In genomic region chr5:88764987-88765481, GRCm38 (mm10) we compare ENCODE assay signal across 7 mouse cellular contexts. TPM values are rescaled to one million over a fixed set of nuclear protein-coding genes. Genes with fewer than 3 reads are reported as not detected.
A peak's percentile ranks its signal among the peaks of the same experiment; 100 is the strongest.
DNase-seq lines count a peak whose midpoint lies in the region; ATAC-seq and TF ChIP-seq lines count a peak whose summit lies in the region.

Dck (plus strand) TSS chr5:88764996.

- peaks cover 8% of the 10 kb centered on the region for H3K4me1 ChIP-seq in limb, embryonic 11.5 days (ENCODE audit: control insufficient read depth, insufficient read depth, low read length)
- H3K4me1 ChIP-seq in midbrain, embryonic 13.5 days (replicated peaks), result peaks cover 25% of the 10 kb centered on the region
- peaks cover 13% of the 10 kb centered on the region; the same call in 1 of the 2 replicates for H3K4me1 ChIP-seq in small intestine, adult 2 months (ENCODE audit: control insufficient read depth, insufficient read depth, insufficient read length, low read length)

- under 1% methylated on average over 51 of the region's 51 CpGs for WGBS in limb, embryonic 11.5 days
- 0% methylated on average over 51 of the region's 51 CpGs for WGBS in midbrain, embryonic 13.5 days
- under 1% methylated on average over 51 of the region's 51 CpGs for WGBS in small intestine, adult 2 months

- DNase-seq in adrenal gland, adult 8-10 months, result peak; percentile 99
- DNase-seq in embryo, embryonic 9.5 days (ENCODE audit: extremely low spot score), result peak; percentile 100
- peak; percentile 100 for DNase-seq in heart, adult 11 months
- peak; percentile 98 for DNase-seq in kidney, adult 11 months
- DNase-seq in limb, embryonic 11.5 days (ENCODE audit: low spot score), result peak; percentile 100

- peak within 1 kb of the TSS; percentile 85 for H3K9ac ChIP-seq in limb, embryonic 11.5 days (ENCODE audit: low read length)
- peak within 1 kb of the TSS; percentile 75 for H3K9ac ChIP-seq in midbrain, embryonic 13.5 days (replicated peaks)

- peak; percentile 100 for ATAC-seq in limb, embryonic 11.5 days (ENCODE audit: insufficient number of reproducible peaks, low FRiP score, low TSS enrichment, low read depth)
- peak; percentile 100 for ATAC-seq in midbrain, embryonic 13.5 days

- H3K9me3 ChIP-seq in limb, embryonic 11.5 days (ENCODE audit: control insufficient read depth, low read length), result no peaks in the 10 kb centered on the region
- H3K9me3 ChIP-seq in midbrain, embryonic 13.5 days, result no peaks in the 10 kb centered on the region

- TF ChIP-seq CTCF in small intestine, adult 2 months (IDR thresholded peaks at IDR 0.05; ENCODE audit: extremely low read depth, insufficient read length, insufficient replicate concordance, low read depth, low read length), result no peak

- H3K27ac ChIP-seq in limb, embryonic 11.5 days (replicated peaks; ENCODE audit: low read depth, low read length), result peak within 1 kb of the TSS; percentile 64
- H3K27ac ChIP-seq in midbrain, embryonic 13.5 days, result peak within 1 kb of the TSS; percentile 88
- peak within 1 kb of the TSS; percentile 77 for H3K27ac ChIP-seq in small intestine, adult 2 months (ENCODE audit: insufficient read depth, low read depth, low read length)

- peak within 1 kb of the TSS; percentile 52 for H3K4me2 ChIP-seq in limb, embryonic 11.5 days (ENCODE audit: low read depth, severe bottlenecking)
- peak within 1 kb of the TSS; percentile 61 for H3K4me2 ChIP-seq in midbrain, embryonic 13.5 days (replicated peaks)

- H3K4me3 ChIP-seq in limb, embryonic 11.5 days (ENCODE audit: low read depth, low read length), result peak within 1 kb of the TSS; percentile 79
- H3K4me3 ChIP-seq in midbrain, embryonic 13.5 days (replicated peaks), result peak within 1 kb of the TSS; percentile 61
- H3K4me3 ChIP-seq in small intestine, adult 2 months (ENCODE audit: low read depth, low read length), result peak within 1 kb of the TSS; percentile 97

- no peaks in the 10 kb centered on the region for H3K27me3 ChIP-seq in limb, embryonic 11.5 days (ENCODE audit: control insufficient read depth, insufficient read depth, low read length)
- H3K27me3 ChIP-seq in midbrain, embryonic 13.5 days, result no peaks in the 10 kb centered on the region
- no peaks in the 10 kb centered on the region for H3K27me3 ChIP-seq in small intestine, adult 2 months (ENCODE audit: control insufficient read depth, insufficient read depth, low read length)

- H3K36me3 ChIP-seq in limb, embryonic 11.5 days (ENCODE audit: control insufficient read depth, insufficient read depth, low read length), result peaks cover 2% of the 10 kb centered on the region; the same call in 1 of the 2 replicates
- peaks cover 4% of the 10 kb centered on the region for H3K36me3 ChIP-seq in midbrain, embryonic 13.5 days
- peaks cover 2% of the 10 kb centered on the region; the same call in 1 of the 2 replicates for H3K36me3 ChIP-seq in small intestine, adult 2 months (ENCODE audit: control insufficient read depth, insufficient read depth, low read length)

- peak; percentile 73 for TF ChIP-seq POLR2A in small intestine, adult 2 months (IDR thresholded peaks at IDR 0.05; ENCODE audit: low read depth, low read length)

RNA-seq across cellular contexts. Expression of gene Dck, which starts in this region (rescaled TPM):
- 1 to 10 TPM; 3.2 to 4.0 (median 3.6) TPM for total RNA-seq in adrenal gland, adult 8-10 months (2022)
- polyA plus RNA-seq in limb, embryonic 11.5 days (2014; fragmentation: Nextera tagmentation; extraction: Ambion mirVana), result 93.3 and 95.1 TPM in 2 replicates
- polyA plus RNA-seq in midbrain, embryonic 13.5 days (2015; fragmentation: Nextera tagmentation; extraction: Ambion mirVana), result 81.8 and 82.1 TPM in 2 replicates
- polyA plus RNA-seq in small intestine, adult 2 months (2012; rRNA removed), result 1.1 and 1.3 TPM in 2 replicates

Comparison
In these comparisons a context has a peak if more than half of its experiments do, and no peak if none do; other contexts are left out.
1. Peak in every context shown above with its lines: DNase-seq, ATAC-seq, H3K4me3 ChIP-seq and H3K27ac ChIP-seq.
2. RNA of gene Dck (polyA plus RNA-seq): 93.3 to 95.1 TPM in limb, embryonic 11.5 days and 81.8 to 82.1 TPM in midbrain, embryonic 13.5 days; 1.1 to 1.3 TPM in small intestine, adult 2 months; every median in the first group is over 10 times any median in the second.